Mouse (Mus musculus) ES-E14 (cell line): ENCODE measurements at regions not wholly inside any gene's neighbourhood (a gene's known extent, or its start where the extent isn't known, plus 50 kb on each side); places are given as distances from the start of the nearest gene placed in this dataset.

Experiments
- CHD2 ChIP-seq: IDR thresholded peaks from 2 replicates; pipeline ENCODE4 v1.6.1; 2014; ENCODE audit warnings: mild to moderate bottlenecking, low read depth, low read length, inconsistent platforms
- MAFK ChIP-seq: IDR thresholded peaks from 2 replicates; pipeline ENCODE4 v1.6.1; 2014; ENCODE audit warnings: mild to moderate bottlenecking, low read depth, low read length, inconsistent platforms; ENCODE audit not compliant: insufficient read depth
- ZC3H11A ChIP-seq: IDR thresholded peaks from 2 replicates; pipeline ENCODE4 v1.6.1; 2012; ENCODE audit warnings: low read depth, mild to moderate bottlenecking, inconsistent platforms, low read length, borderline replicate concordance
- ZNF384 ChIP-seq: IDR thresholded peaks from 2 replicates; pipeline ENCODE4 v1.6.1; 2012; ENCODE audit warnings: low read depth, low read length, inconsistent platforms

DNA sequence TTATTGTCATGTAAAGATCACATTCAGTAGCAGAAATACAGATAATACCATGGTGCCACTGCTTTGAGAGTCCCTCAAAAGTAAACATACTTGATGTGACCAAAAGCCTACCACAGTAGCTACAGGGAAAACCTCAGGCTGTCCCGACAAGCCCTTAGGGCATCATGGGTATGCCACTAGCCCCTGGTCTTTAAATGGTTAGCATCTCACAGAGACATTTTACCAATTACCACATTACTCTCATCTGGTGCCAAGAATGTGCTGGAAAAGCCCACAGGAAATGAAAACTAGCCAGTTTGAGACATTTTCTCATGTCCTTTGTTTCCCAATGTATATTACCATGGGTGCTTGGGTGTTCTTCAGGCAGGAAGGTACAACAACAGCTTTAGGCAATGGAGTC is 439.3 kb upstream of the Pappa start:
- no peak for TF ChIP-seq ZC3H11A
- TF ChIP-seq CHD2 = no peak
- TF ChIP-seq MAFK = no peak
- no peak for TF ChIP-seq ZNF384
